Mouse (Mus musculus) heart, embryonic 12.5 days (tissue): ENCODE data around the gene Tyw1. TPM values are rescaled to one million over a fixed set of nuclear protein-coding genes. Genes with fewer than 3 reads are reported as not detected.

ENCODE experiments used
- ATAC-seq: fragments of 200-750 bp; cut with Nextera tagmentation; 2 replicates; pipeline ENCODE4 v1.8.0; 2017; ENCODE audit warnings: moderate TSS enrichment, moderate library complexity; ENCODE audit not compliant: insufficient number of reproducible peaks, low FRiP score
- H3K27ac ChIP-seq: fragments of 300-500 bp; sonication (generic); 2 replicates; pipeline ENCODE4 v1.5.1; 2016; ENCODE audit warnings: mild to moderate bottlenecking, moderate library complexity; ENCODE audit not compliant: poor library complexity, severe bottlenecking
- H3K27me3 ChIP-seq: fragments of 300-500 bp; sonication (generic); replicated peaks from 2 replicates; pipeline ENCODE4 v1.6.1; 2016; ENCODE audit warnings: mild to moderate bottlenecking, moderate library complexity
- H3K36me3 ChIP-seq: fragments of 300-500 bp; sonication (generic); 2 replicates; pipeline ENCODE4 v1.6.1; 2016; ENCODE audit warnings: mild to moderate bottlenecking, moderate library complexity
- H3K4me1 ChIP-seq: fragments of 300-500 bp; sonication (generic); replicated peaks from 2 replicates; pipeline ENCODE4 v1.6.1; 2016; ENCODE audit warnings: mild to moderate bottlenecking
- H3K4me2 ChIP-seq: fragments of 300-500 bp; sonication (generic); 2 replicates; pipeline ENCODE4 v1.6.1; 2016; ENCODE audit warnings: mild to moderate bottlenecking, moderate library complexity
- H3K4me3 ChIP-seq: fragments of 300-500 bp; sonication (generic); 2 replicates; pipeline ENCODE4 v1.5.1; 2016; ENCODE audit warnings: mild to moderate bottlenecking
- H3K9ac ChIP-seq: fragments of 300-500 bp; sonication (generic); 2 replicates; pipeline ENCODE4 v1.6.1; 2016; ENCODE audit warnings: mild to moderate bottlenecking, moderate library complexity
- H3K9me3 ChIP-seq: fragments of 300-500 bp; sonication (generic); replicated peaks from 2 replicates; pipeline ENCODE4 v1.6.1; 2016; ENCODE audit warnings: mild to moderate bottlenecking, moderate library complexity
- WGBS: fragments of 180-500 bp; shearing (Covaris S2); methylation state at CpG from one replicate; pipeline ENCODE4 v1.1.7; 2016; 5-methylcytosine and 5-hydroxymethylcytosine counted together
- polyA plus RNA-seq: library from polyadenylated mRNA; unstranded; fragments of >200 nt; fragmentation: Nextera tagmentation; extraction: Ambion mirVana; gene quantifications from 2 replicates; pipeline ENCODE4 v1.2.1, GENCODE M21; 2016

Gene Tyw1
- polyA plus RNA-seq, 1 experiment from 2014 or later: 17.7 TPM

- Histone ChIP-seq H3K27ac (no peak overlapping the region), H3K4me2 (no peak overlapping the region), H3K27me3 (no peaks in the 10 kb centered on the region), H3K4me1 (no peaks in the 10 kb centered on the region), H3K36me3 (peaks cover 31% of the 10 kb centered on the region), H3K4me3 (no peak overlapping the region), H3K9ac (no peak overlapping the region), H3K9me3 (no peaks in the 10 kb centered on the region)
- no peak for ATAC-seq
- WGBS: 94% methylated on average over 3 of the region's 3 CpGs
Measured at GRCm38 (mm10) chr5:130314926-130315325, 59.5 kb downstream of the Tyw1 start.

- Histone ChIP-seq H3K4me2 (no peak overlapping the region), H3K27ac (no peak overlapping the region), H3K9me3 (no peaks in the 10 kb centered on the region), H3K27me3 (no peaks in the 10 kb centered on the region), H3K9ac (no peak overlapping the region), H3K4me1 (no peaks in the 10 kb centered on the region), H3K4me3 (no peak overlapping the region), H3K36me3 (peaks cover 23% of the 10 kb centered on the region)
- ATAC-seq: no peak
- WGBS: 85% methylated on average over 9 of the region's 9 CpGs
Measured at GRCm38 (mm10) chr5:130316321-130316720, 60.9 kb downstream of the Tyw1 start.

- ATAC-seq: no peak
- H3K4me3 ChIP-seq: no peak overlapping the region
- 86% methylated on average over 5 of the region's 5 CpGs for WGBS
- H3K4me2 ChIP-seq: no peak overlapping the region
- no peaks in the 10 kb centered on the region for H3K27me3 ChIP-seq
- no peaks in the 10 kb centered on the region for H3K4me1 ChIP-seq
- H3K36me3 ChIP-seq: peaks cover 23% of the 10 kb centered on the region
- no peak overlapping the region for H3K27ac ChIP-seq
- no peak overlapping the region for H3K9ac ChIP-seq
- peaks cover 3% of the 10 kb centered on the region for H3K9me3 ChIP-seq
Measured at GRCm38 (mm10) chr5:130319783-130320182, 64.4 kb downstream of the Tyw1 start.

GRCm38 (mm10) chr5:130320485-130320884 lies 65.1 kb downstream of the Tyw1 start:
- Histone ChIP-seq H3K27ac (no peak overlapping the region), H3K9ac (no peak overlapping the region), H3K36me3 (peaks cover 30% of the 10 kb centered on the region), H3K27me3 (no peaks in the 10 kb centered on the region), H3K4me2 (no peak overlapping the region), H3K4me3 (no peak overlapping the region), H3K4me1 (no peaks in the 10 kb centered on the region), H3K9me3 (peaks cover 3% of the 10 kb centered on the region)
- ATAC-seq: peak; percentile 59; the same call in 1 of the 2 replicates
- WGBS: 77% methylated on average over 3 of the region's 3 CpGs

- H3K4me3 ChIP-seq: no peak overlapping the region
- WGBS: 91% methylated on average over 8 of the region's 8 CpGs
- H3K9ac ChIP-seq: no peak overlapping the region
- no peak overlapping the region for H3K27ac ChIP-seq
- ATAC-seq: no peak
- peaks cover 3% of the 10 kb centered on the region for H3K9me3 ChIP-seq
- H3K4me2 ChIP-seq: no peak overlapping the region
- peaks cover 38% of the 10 kb centered on the region for H3K36me3 ChIP-seq
- no peaks in the 10 kb centered on the region for H3K27me3 ChIP-seq
- H3K4me1 ChIP-seq: no peaks in the 10 kb centered on the region
Measured at GRCm38 (mm10) chr5:130325486-130325885, 70.1 kb downstream of the Tyw1 start.

- WGBS: 76% methylated on average over 6 of the region's 6 CpGs
- no peak overlapping the region for H3K9ac ChIP-seq
- H3K27ac ChIP-seq: no peak overlapping the region
- peaks cover 3% of the 10 kb centered on the region for H3K9me3 ChIP-seq
- no peak for ATAC-seq
- H3K4me3 ChIP-seq: no peak overlapping the region
- H3K4me2 ChIP-seq: no peak overlapping the region
- no peaks in the 10 kb centered on the region for H3K4me1 ChIP-seq
- peaks cover 38% of the 10 kb centered on the region for H3K36me3 ChIP-seq
- no peaks in the 10 kb centered on the region for H3K27me3 ChIP-seq
Measured at GRCm38 (mm10) chr5:130327615-130328263, 72.3 kb downstream of the Tyw1 start.

- Histone ChIP-seq H3K4me3 (no peak overlapping the region), H3K36me3 (peaks cover 38% of the 10 kb centered on the region), H3K4me1 (no peaks in the 10 kb centered on the region), H3K27ac (no peak overlapping the region), H3K4me2 (no peak overlapping the region), H3K27me3 (no peaks in the 10 kb centered on the region), H3K9me3 (peaks cover 3% of the 10 kb centered on the region), H3K9ac (no peak overlapping the region)
- no peak for ATAC-seq
- WGBS: 86% methylated on average over 9 of the region's 9 CpGs
Measured at GRCm38 (mm10) chr5:130328366-130328765, 72.9 kb downstream of the Tyw1 start.

- H3K27ac ChIP-seq: no peak overlapping the region
- H3K9ac ChIP-seq: no peak overlapping the region
- H3K4me2 ChIP-seq: no peak overlapping the region
- no peaks in the 10 kb centered on the region; the same call in 1 of the 2 replicates for H3K9me3 ChIP-seq
- H3K4me1 ChIP-seq: no peaks in the 10 kb centered on the region
- H3K27me3 ChIP-seq: no peaks in the 10 kb centered on the region
- H3K36me3 ChIP-seq: peaks cover 30% of the 10 kb centered on the region
- H3K4me3 ChIP-seq: no peak overlapping the region
- no peak for ATAC-seq
- WGBS: 65% methylated on average over 2 of the region's 2 CpGs
Measured at GRCm38 (mm10) chr5:130329889-130330288, 74.5 kb downstream of the Tyw1 start.

- 79% methylated on average over 4 of the region's 4 CpGs for WGBS
- Histone ChIP-seq H3K36me3 (peaks cover 30% of the 10 kb centered on the region), H3K27me3 (no peaks in the 10 kb centered on the region), H3K4me3 (no peak overlapping the region), H3K27ac (no peak overlapping the region), H3K9me3 (0 out of 2 replicates have a peak, but pooled peaks cover 5% of the 10 kb centered on the region), H3K4me1 (no peaks in the 10 kb centered on the region), H3K9ac (no peak overlapping the region), H3K4me2 (no peak overlapping the region)
- ATAC-seq: no peak
Measured at GRCm38 (mm10) chr5:130330801-130331200, 75.4 kb downstream of the Tyw1 start.

GRCm38 (mm10) chr5:130331206-130331605 lies 75.8 kb downstream of the Tyw1 start:
- Histone ChIP-seq H3K9ac (no peak overlapping the region), H3K4me2 (no peak overlapping the region), H3K4me3 (no peak overlapping the region), H3K27ac (no peak overlapping the region), H3K27me3 (no peaks in the 10 kb centered on the region), H3K36me3 (peaks cover 32% of the 10 kb centered on the region), H3K9me3 (0 out of 2 replicates have a peak, but pooled peaks cover 5% of the 10 kb centered on the region), H3K4me1 (no peaks in the 10 kb centered on the region)
- ATAC-seq: no peak
- 80% methylated on average over 4 of the region's 4 CpGs for WGBS

GRCm38 (mm10) chr5:130333566-130333965 lies 78.1 kb downstream of the Tyw1 start:
- H3K27me3 ChIP-seq: no peaks in the 10 kb centered on the region
- H3K36me3 ChIP-seq: peaks cover 40% of the 10 kb centered on the region
- 92% methylated on average over 7 of the region's 7 CpGs for WGBS
- no peak for ATAC-seq
- H3K4me3 ChIP-seq: no peak overlapping the region
- H3K4me1 ChIP-seq: no peaks in the 10 kb centered on the region
- no peak overlapping the region for H3K4me2 ChIP-seq
- 0 out of 2 replicates have a peak, but pooled peaks cover 5% of the 10 kb centered on the region for H3K9me3 ChIP-seq
- H3K9ac ChIP-seq: no peak overlapping the region
- no peak overlapping the region for H3K27ac ChIP-seq

GRCm38 (mm10) chr5:130333971-130334370 lies 78.6 kb downstream of the Tyw1 start:
- Histone ChIP-seq H3K36me3 (peaks cover 36% of the 10 kb centered on the region), H3K4me3 (no peak overlapping the region), H3K9ac (no peak overlapping the region), H3K27me3 (no peaks in the 10 kb centered on the region), H3K4me2 (no peak overlapping the region), H3K9me3 (0 out of 2 replicates have a peak, but pooled peaks cover 5% of the 10 kb centered on the region), H3K27ac (no peak overlapping the region), H3K4me1 (no peaks in the 10 kb centered on the region)
- ATAC-seq: no peak
- WGBS: 89% methylated on average over 11 of the region's 11 CpGs
